Mouse (Mus musculus) G1E (cell line): ENCODE data around the gene Dctpp1. TPM values are rescaled to one million over a fixed set of nuclear protein-coding genes. Genes with fewer than 3 reads are reported as not detected.

ENCODE experiments used
- ATAC-seq: 2 replicates; pipeline ENCODE4 v1.8.0; 2016; ENCODE audit warnings: mild to moderate bottlenecking; ENCODE audit not compliant: insufficient number of reproducible peaks, poor library complexity, low FRiP score, severe bottlenecking; ENCODE audit errors: extremely low read depth
- DNase-seq: peaks from one replicate; pipeline ENCODE4 v3.0.0; 2012; ENCODE audit warnings: low spot score
- H3K27me3 ChIP-seq: 2 replicates; pipeline ENCODE4 v1.6.1; 2012; ENCODE audit warnings: mild to moderate bottlenecking, low read length, inconsistent platforms; ENCODE audit not compliant: insufficient read depth
- H3K36me3 ChIP-seq: replicated peaks from 2 replicates; pipeline ENCODE3; 2012; ENCODE audit warnings: mild to moderate bottlenecking, inconsistent platforms
- H3K4me1 ChIP-seq: 2 replicates; pipeline ENCODE4 v1.6.1; 2012; ENCODE audit warnings: low read depth, low read length, inconsistent platforms, mixed read lengths; ENCODE audit not compliant: insufficient read depth
- H3K4me3 ChIP-seq: 2 replicates; pipeline ENCODE4 v1.5.1; 2012; ENCODE audit warnings: low read depth, mild to moderate bottlenecking, inconsistent platforms, low read length, moderate library complexity, mixed read lengths
- H3K9me3 ChIP-seq: replicated peaks from 2 replicates; pipeline ENCODE4 v1.6.1; 2012; ENCODE audit warnings: inconsistent platforms
- CTCF ChIP-seq: IDR thresholded peaks from 2 replicates; pipeline ENCODE4 v1.5.1; 2012; ENCODE audit warnings: low read depth, low read length, inconsistent platforms, mixed read lengths
- GATA1 ChIP-seq: IDR thresholded peaks from 2 replicates; pipeline ENCODE4 v1.6.1; 2012; ENCODE audit warnings: borderline replicate concordance, low read length, inconsistent platforms, mixed read lengths
- GATA2 ChIP-seq: IDR thresholded peaks from 2 replicates; pipeline ENCODE4 v1.6.1; 2012; ENCODE audit warnings: low read depth, low read length, inconsistent platforms, borderline replicate concordance
- POLR2AphosphoS5 ChIP-seq: IDR thresholded peaks from 2 replicates; pipeline ENCODE4 v1.6.1; 2012; ENCODE audit warnings: low read depth, low read length, inconsistent platforms; ENCODE audit not compliant: insufficient replicate concordance
- TAL1 ChIP-seq: conservative IDR thresholded peaks from 2 replicates; pipeline ENCODE4 v1.6.1; 2012; ENCODE audit warnings: low read depth, low read length, inconsistent platforms, mixed read lengths
- polyA plus RNA-seq: library from polyadenylated mRNA; stranded (reverse); fragments of >175 nt; gene quantifications from 2 replicates; pipeline ENCODE4 v1.2.3, GENCODE M21; 2012
- total RNA-seq, 2 experiments: library from RNA; stranded (forward) in 1 of 2; stranded (reverse) in 1 of 2; fragments of 200-1000 nt in 1 of 2; fragments of >200 nt in 1 of 2; fragmentation: Nextera tagmentation in 1 of 2; gene quantifications; 2 replicates each; pipeline ENCODE4 v1.2.3; 2014 to 2017

The Dctpp1 gene
- total and polyA plus RNA-seq, 3 experiments = 56.4 to 138 (median 67.0) TPM

- no peak overlapping the region for H3K4me3 ChIP-seq
- TF ChIP-seq TAL1 (no peak), GATA2 (no peak), CTCF (no peak), POLR2AphosphoS5 (no peak), GATA1 (no peak)
- DNase-seq = no peak
- no peaks in the 10 kb centered on the region for H3K27me3 ChIP-seq
- peaks cover 70% of the 10 kb centered on the region for H3K4me1 ChIP-seq
- no peaks in the 10 kb centered on the region for H3K9me3 ChIP-seq
- no peak for ATAC-seq
- peaks cover 31% of the 10 kb centered on the region for H3K36me3 ChIP-seq
Measured at GRCm38 (mm10) chr7:127212432-127213250, 47.9 kb downstream of the Dctpp1 start.

GRCm38 (mm10) chr7:127211014-127211745, 49.3 kb downstream of the Dctpp1 start:
- TF ChIP-seq GATA1 (no peak), CTCF (no peak), POLR2AphosphoS5 (no peak), TAL1 (no peak)
- no peak for DNase-seq
- no peak for ATAC-seq
- peaks cover 69% of the 10 kb centered on the region for H3K4me1 ChIP-seq
- no peak overlapping the region for H3K4me3 ChIP-seq
- no peaks in the 10 kb centered on the region for H3K9me3 ChIP-seq
- H3K27me3 ChIP-seq = no peaks in the 10 kb centered on the region
- peaks cover 28% of the 10 kb centered on the region for H3K36me3 ChIP-seq

DNA sequence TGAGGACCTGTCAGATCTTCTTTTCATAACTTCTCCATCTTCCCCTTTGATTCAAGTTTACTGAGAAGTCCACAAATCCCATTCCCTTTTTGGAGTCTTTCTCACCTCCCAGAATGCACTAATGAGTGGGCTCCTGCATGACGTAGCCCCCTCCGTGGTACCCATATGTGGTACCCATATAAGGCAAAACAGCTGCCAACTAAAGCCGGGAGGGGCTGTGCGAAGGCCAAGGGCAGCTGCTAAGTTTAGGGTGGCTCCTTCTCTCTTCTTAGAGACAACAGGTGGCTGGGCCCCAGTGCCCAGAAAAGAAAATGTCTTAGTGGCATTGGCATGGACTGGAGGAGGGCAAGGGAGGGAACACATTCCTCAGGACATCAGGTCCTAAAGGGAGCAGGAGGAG, 50.2 kb downstream of the Dctpp1 start:
- Histone ChIP-seq H3K27me3 (no peaks in the 10 kb centered on the region), H3K36me3 (peaks cover 26% of the 10 kb centered on the region), H3K4me1 (peaks cover 69% of the 10 kb centered on the region), H3K4me3 (no peak overlapping the region), H3K9me3 (no peaks in the 10 kb centered on the region)
- no peak for TF ChIP-seq CTCF
- TF ChIP-seq GATA1 = no peak
- TF ChIP-seq TAL1 = no peak
- no peak for TF ChIP-seq GATA2
- TF ChIP-seq POLR2AphosphoS5 = no peak
- no peak for ATAC-seq
- DNase-seq = no peak

DNA sequence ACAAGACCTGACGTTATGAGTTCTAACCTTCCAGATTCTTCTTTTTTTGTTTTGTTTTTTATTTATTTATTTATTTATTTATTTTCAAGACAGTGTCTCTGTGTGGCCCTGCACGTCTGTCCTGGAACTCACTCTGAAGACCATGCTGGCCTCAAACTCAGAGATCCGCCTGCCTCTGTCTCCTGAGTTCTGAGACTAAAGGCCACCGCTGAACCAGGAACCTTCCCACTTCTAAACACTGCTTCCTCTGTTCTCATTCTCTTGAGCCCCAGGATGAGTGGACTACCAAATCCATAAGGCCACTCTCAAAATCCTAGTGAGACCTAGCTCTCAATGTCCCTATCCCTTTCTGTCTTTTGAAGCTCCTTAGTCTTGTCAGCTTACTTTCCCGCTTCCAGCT, 50.7 kb downstream of the Dctpp1 start:
- peak overlapping the region; percentile 65; the same call in 1 of the 2 replicates for H3K4me3 ChIP-seq
- DNase-seq = no peak
- H3K36me3 ChIP-seq = peaks cover 26% of the 10 kb centered on the region
- H3K27me3 ChIP-seq = no peaks in the 10 kb centered on the region
- no peaks in the 10 kb centered on the region for H3K9me3 ChIP-seq
- peaks cover 69% of the 10 kb centered on the region for H3K4me1 ChIP-seq
- ATAC-seq = no peak
- TF ChIP-seq GATA1 (no peak), CTCF (no peak), POLR2AphosphoS5 (no peak), GATA2 (no peak), TAL1 (no peak)

DNA sequence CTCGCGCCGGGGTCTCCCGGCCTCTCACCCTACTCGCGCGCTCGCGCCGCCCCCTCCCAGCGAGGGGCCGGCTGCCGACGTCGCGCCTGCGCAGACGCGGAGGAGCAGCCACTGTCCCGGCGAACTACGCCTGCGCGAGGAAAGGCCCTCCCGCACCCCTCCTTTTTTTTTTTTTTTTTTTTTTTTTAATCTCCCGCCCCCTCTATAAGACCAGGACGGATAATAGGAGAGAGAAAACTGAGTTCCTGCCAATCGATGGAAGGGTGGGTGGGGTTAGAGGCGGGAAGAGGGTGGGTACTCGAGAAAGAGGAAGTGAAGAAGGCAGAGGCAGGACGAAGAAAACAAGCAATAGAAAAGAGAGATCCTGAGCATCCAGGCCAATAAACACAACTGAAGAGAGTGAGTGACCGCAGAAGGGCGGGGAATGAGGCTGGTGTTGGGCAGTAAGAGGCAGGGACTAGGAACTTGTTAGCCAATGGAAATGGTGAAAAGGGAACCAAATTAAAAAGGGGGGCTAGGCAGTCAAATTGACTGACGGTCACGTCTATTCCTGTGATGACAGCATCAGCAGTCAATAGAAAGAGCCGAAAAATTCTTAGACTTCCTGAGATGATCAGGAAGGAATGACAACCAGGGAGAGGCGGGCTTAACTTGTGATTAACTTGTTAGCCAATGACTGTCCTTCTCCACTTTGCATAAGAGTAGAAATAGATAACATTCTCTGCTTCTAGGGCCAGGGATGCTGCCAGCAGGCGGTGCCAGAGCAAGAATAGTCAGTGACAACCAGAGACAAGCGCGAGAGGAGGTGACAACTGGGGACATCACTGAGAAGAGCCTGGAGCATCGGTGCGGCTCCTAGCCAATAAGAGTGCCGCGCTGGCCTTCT, 51.7 kb downstream of the Dctpp1 start, which contains the start of gene Mylpf:
Gene Mylpf (plus strand): TSS at position 338 of the 886 bp plus-strand sequence.
- Histone ChIP-seq H3K4me3 (peak within 1 kb of the TSS; percentile 76), H3K9me3 (no peaks in the 10 kb centered on the region), H3K27me3 (no peaks in the 10 kb centered on the region), H3K4me1 (peaks cover 67% of the 10 kb centered on the region), H3K36me3 (peaks cover 26% of the 10 kb centered on the region)
- DNase-seq = peak; percentile 93
- TF ChIP-seq TAL1 (no peak), GATA1 (no peak), CTCF (no peak), GATA2 (no peak), POLR2AphosphoS5 (no peak)
- ATAC-seq = peak; percentile 90

DNA sequence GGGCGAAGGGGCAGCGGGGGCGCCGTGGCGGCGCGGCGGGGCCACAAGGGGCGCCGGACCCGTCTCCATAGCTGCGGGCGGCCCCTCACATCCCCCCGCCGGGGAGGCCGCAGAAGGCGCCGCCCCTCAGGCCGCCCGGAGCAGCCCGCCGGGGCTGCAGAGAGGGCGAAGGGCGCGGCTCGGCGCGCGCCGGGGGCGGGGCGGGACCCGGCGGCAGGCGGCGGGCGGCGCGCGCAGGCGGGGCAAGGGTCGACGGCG, 52.3 kb downstream of the Dctpp1 start, which contains the start of gene Tbc1d10b:
Gene Tbc1d10b (minus strand): TSS at position 174 of the 258 bp plus-strand sequence.
- H3K4me1 ChIP-seq = peaks cover 68% of the 10 kb centered on the region
- H3K4me3 ChIP-seq = peak within 1 kb of the TSS; percentile 76

More for the DNA sequence above, 52.3 kb downstream of the Dctpp1 start, which contains the start of gene Tbc1d10b:
- DNase-seq (no peak), ATAC-seq (no peak)
- Histone ChIP-seq H3K36me3 (peaks cover 27% of the 10 kb centered on the region), H3K27me3 (no peaks in the 10 kb centered on the region), H3K9me3 (no peaks in the 10 kb centered on the region)
- TF ChIP-seq GATA2 (no peak), GATA1 (no peak), POLR2AphosphoS5 (no peak), CTCF (no peak), TAL1 (no peak)
